8 mouse cellular contexts compared by ENCODE assay signal in the genomic region with DNA sequence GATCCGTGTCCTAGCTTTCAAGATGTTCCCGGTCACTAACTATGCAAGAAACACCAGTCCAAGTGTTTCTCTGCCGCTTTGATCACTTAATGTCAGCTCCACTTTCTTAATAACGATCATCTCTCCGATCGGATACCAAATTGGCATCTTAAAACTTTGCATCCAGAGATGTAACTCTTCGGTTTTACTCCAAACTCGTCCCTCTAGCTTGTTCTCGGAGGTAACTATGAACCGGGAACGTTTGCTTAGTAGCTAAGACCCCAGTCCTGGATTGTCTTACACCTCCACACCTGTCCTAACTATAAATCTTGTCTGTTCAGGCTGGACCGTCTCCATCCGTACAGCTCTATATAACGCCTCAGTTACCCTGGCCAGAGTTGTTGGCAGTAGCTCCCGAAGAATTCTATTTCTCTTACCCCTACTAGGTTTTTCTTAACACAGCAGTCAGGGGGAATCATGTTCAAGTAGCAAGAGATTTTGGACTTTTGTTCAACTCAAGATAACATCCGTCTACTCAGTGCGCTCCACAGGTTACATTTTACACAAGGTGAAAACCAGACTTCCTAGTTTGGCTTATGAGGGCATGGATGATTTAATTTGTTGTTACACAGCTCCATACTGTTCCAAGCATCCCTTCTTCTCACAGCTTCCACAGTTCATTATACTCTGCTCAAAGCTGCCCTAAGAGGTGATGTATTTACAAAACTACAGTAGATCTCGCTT. TPM values are rescaled to one million over a fixed set of nuclear protein-coding genes. Genes with fewer than 3 reads are reported as not detected.
DNase-seq lines count a peak whose midpoint lies in the region; ATAC-seq and TF ChIP-seq lines count a peak whose summit lies in the region.

No protein-coding gene starts in this region.

- no peaks in the 10 kb centered on the region for H3K9me3 ChIP-seq in neural tube, embryonic 15.5 days (replicated peaks)

- no peak for TF ChIP-seq CTCF in layer of hippocampus, adult 2 months (conservative IDR thresholded peaks at IDR 0.05)

- H3K4me2 ChIP-seq in neural tube, embryonic 15.5 days: peak overlapping the region; percentile 86

- no peaks in the 10 kb centered on the region for H3K27me3 ChIP-seq in neural tube, embryonic 15.5 days (replicated peaks)

- WGBS in neural tube, embryonic 15.5 days: 9% methylated on average over 18 of the region's 18 CpGs

- H3K4me3 ChIP-seq in layer of hippocampus, adult 2 months: peak overlapping the region; percentile 66
- H3K4me3 ChIP-seq in neural tube, embryonic 15.5 days (replicated peaks): peak overlapping the region; percentile 66

- ATAC-seq in neural tube, embryonic 15.5 days (ENCODE audit: low FRiP score): peak; percentile 29; the same call in 1 of the 2 replicates

- intact Hi-C loops in left cerebral cortex, postnatal 14 days (cut with DNase I): no loop called here

- peaks cover 38% of the 10 kb centered on the region for H3K4me1 ChIP-seq in neural tube, embryonic 15.5 days

- no peaks in the 10 kb centered on the region for H3K36me3 ChIP-seq in neural tube, embryonic 15.5 days

- DNase-seq in layer of hippocampus, adult 2 months (ENCODE audit: low spot score in 2 of 2): no peak
- no peak for DNase-seq in layer of hippocampus, postnatal 14 days (ENCODE audit: low spot score in 2 of 2)
- DNase-seq in brain, adult 2 months (ENCODE audit: low read depth, low spot score): peak; percentile 26
- DNase-seq in gastrocnemius, adult 18-20 months (ENCODE audit: low spot score): peak; percentile 73
- peak; percentile 19 for DNase-seq in kidney, postnatal 10 days
- no peak for DNase-seq in left cerebral cortex, postnatal 14 days (ENCODE audit: low spot score in 2 of 2)
- no peak for DNase-seq in urinary bladder, postnatal 10 days (ENCODE audit: low spot score)

- peak overlapping the region; percentile 94 for H3K9ac ChIP-seq in neural tube, embryonic 15.5 days (replicated peaks)

- peak overlapping the region; percentile 100 for H3K27ac ChIP-seq in layer of hippocampus, adult 2 months
- H3K27ac ChIP-seq in neural tube, embryonic 15.5 days (replicated peaks): peak overlapping the region; percentile 98

RNA-seq across cellular contexts. Expression of gene Lsm14a, which starts 2.8 kb away (rescaled TPM):
- total RNA-seq in layer of hippocampus, adult 2 months (2021): 10 to 100 TPM; 87.3 to 94.3 TPM
- total RNA-seq in layer of hippocampus, postnatal 14 days (2021): 10 to 100 TPM; 71.2 to 77.8 TPM
- total RNA-seq in gastrocnemius, adult 18-20 months (2021): 10 to 100 TPM; 89.5 to 89.6 TPM
- polyA plus RNA-seq in neural tube, embryonic 15.5 days (2015; fragmentation: Nextera tagmentation; extraction: Ambion mirVana): 47.5 and 59.2 TPM in 2 replicates
- total RNA-seq in left cerebral cortex, postnatal 14 days (2021): 10 to 100 TPM; 70.2 to 72.7 TPM

Comparison
In these comparisons a context has a peak if more than half of its experiments do, and no peak if none do; other contexts are left out.
1. DNase-seq: peak in brain, adult 2 months (single experiment), gastrocnemius, adult 18-20 months (single experiment) and kidney, postnatal 10 days (single experiment); none in layer of hippocampus, adult 2 months (0 of 2), layer of hippocampus, postnatal 14 days (0 of 2), left cerebral cortex, postnatal 14 days (0 of 2) and urinary bladder, postnatal 10 days (single experiment).